Mouse (Mus musculus): ENCODE data around the gene Fsd1l. TPM values are rescaled to one million over a fixed set of nuclear protein-coding genes. Genes with fewer than 3 reads are reported as not detected.
A peak's percentile ranks its signal among the peaks of the same experiment; 100 is the strongest.

The Fsd1l gene
- polyA plus RNA-seq, 1 experiment from 2014 or later, result 1.1 TPM

- Histone ChIP-seq H3K9ac (no peak overlapping the region), H3K9me3 (replicated peaks) (no peaks in the 10 kb centered on the region), H3K4me3 (replicated peaks) (peak overlapping the region; percentile 14; the same call in 1 of the 2 replicates), H3K4me2 (peak overlapping the region; percentile 27; the same call in 1 of the 2 replicates), H3K4me1 (replicated peaks) (no peaks in the 10 kb centered on the region), H3K36me3 (no peaks in the 10 kb centered on the region), H3K27me3 (no peaks in the 10 kb centered on the region), H3K27ac (peak overlapping the region; percentile 83)
- DNase-seq (no peak), ATAC-seq (ENCODE audit: low read depth) (no peak)
- 71% methylated on average over 15 of the region's 15 CpGs for WGBS (ENCODE audit: insufficient replicate concordance)
Observed at GRCm38 (mm10) chr4:53596063-53596895, 35.0 kb upstream of the Fsd1l start.

- no peaks in the 10 kb centered on the region for H3K27me3 ChIP-seq
- H3K4me2 ChIP-seq, result no peak overlapping the region
- H3K9ac ChIP-seq, result no peak overlapping the region
- no peak overlapping the region for H3K4me3 ChIP-seq (replicated peaks)
- H3K4me1 ChIP-seq (replicated peaks), result no peaks in the 10 kb centered on the region
- no peak overlapping the region for H3K27ac ChIP-seq
- no peak for DNase-seq
- 40% methylated on average over 6 of the region's 6 CpGs for WGBS (ENCODE audit: insufficient replicate concordance)
- H3K9me3 ChIP-seq (replicated peaks), result no peaks in the 10 kb centered on the region
- no peaks in the 10 kb centered on the region for H3K36me3 ChIP-seq
- no peak for ATAC-seq (ENCODE audit: low read depth)
Observed at GRCm38 (mm10) chr4:53600462-53600861, 30.8 kb upstream of the Fsd1l start.

DNA sequence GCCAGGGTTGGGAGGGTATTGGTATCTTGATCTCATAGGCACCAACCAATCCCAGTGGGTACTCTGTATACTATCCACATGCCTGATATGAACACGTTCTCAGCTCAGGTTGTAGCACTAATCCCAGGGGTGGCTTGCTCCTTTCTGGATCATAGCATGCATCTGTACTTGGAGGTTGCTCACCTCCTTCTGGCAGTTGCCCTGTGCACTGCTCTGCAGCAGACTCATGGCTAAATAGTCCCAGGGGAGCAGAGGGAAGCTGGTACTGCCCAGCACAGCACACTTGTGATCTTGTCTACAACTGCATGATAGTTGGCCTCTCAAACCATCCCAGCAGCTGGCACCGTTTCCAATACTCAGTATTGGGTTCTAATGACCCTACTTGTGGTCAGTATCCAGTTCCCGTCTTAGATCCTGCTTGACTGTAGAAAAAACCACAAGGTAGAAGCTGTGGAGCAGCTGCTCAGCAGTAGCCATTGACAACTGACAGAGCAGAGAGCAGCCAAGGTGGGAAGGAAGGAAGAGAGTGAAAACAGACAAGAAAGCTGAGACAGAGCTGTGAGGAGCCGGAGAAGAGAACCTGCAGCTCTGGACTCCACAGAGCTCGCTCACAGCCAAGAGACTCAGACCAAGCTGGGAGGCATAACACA is 16.6 kb upstream of the Fsd1l start:
- DNase-seq (no peak), ATAC-seq (ENCODE audit: low read depth) (no peak)
- Histone ChIP-seq H3K9ac (no peak overlapping the region), H3K36me3 (no peaks in the 10 kb centered on the region), H3K4me1 (replicated peaks) (no peaks in the 10 kb centered on the region), H3K9me3 (replicated peaks) (no peaks in the 10 kb centered on the region), H3K27ac (no peak overlapping the region), H3K4me2 (no peak overlapping the region), H3K4me3 (replicated peaks) (no peak overlapping the region), H3K27me3 (no peaks in the 10 kb centered on the region)
- 50% methylated on average over 5 of the region's 5 CpGs for WGBS (ENCODE audit: insufficient replicate concordance)

- no peak overlapping the region for H3K27ac ChIP-seq
- H3K27me3 ChIP-seq, result no peaks in the 10 kb centered on the region
- WGBS (ENCODE audit: insufficient replicate concordance), result 52% methylated on average over 3 of the region's 3 CpGs
- no peak for ATAC-seq (ENCODE audit: low read depth)
- H3K9me3 ChIP-seq (replicated peaks), result no peaks in the 10 kb centered on the region
- no peak for DNase-seq
- H3K4me2 ChIP-seq, result no peak overlapping the region
- no peaks in the 10 kb centered on the region for H3K36me3 ChIP-seq
- H3K4me3 ChIP-seq (replicated peaks), result no peak overlapping the region
- no peaks in the 10 kb centered on the region for H3K4me1 ChIP-seq (replicated peaks)
- no peak overlapping the region for H3K9ac ChIP-seq
Observed at GRCm38 (mm10) chr4:53617968-53618367, 13.3 kb upstream of the Fsd1l start.

DNA sequence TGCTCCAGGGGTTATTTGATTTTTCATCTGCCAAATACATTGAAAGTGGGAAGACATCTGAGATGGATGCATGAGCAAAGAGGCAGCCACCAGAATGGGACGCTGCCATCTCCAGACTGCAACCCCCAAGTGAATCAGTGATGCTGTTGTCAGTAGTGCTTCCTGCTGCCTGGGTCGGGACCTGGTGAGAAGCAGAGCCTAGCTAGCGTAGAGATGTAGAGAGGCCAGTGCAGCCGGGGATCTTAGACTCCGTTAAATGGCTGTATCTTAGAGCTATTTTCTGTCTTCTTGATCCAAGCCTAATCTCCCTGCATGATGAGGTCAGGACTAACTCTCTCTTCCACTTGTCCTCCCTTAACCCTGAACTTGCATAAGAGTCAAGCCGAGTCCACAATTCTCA is 11.2 kb upstream of the Fsd1l start:
- no peak overlapping the region for H3K4me2 ChIP-seq
- H3K36me3 ChIP-seq, result no peaks in the 10 kb centered on the region
- H3K9ac ChIP-seq, result no peak overlapping the region
- DNase-seq (no peak), ATAC-seq (ENCODE audit: low read depth) (no peak)
- H3K27me3 ChIP-seq, result no peaks in the 10 kb centered on the region
- 73% methylated on average over 6 of the region's 6 CpGs for WGBS (ENCODE audit: insufficient replicate concordance)
- no peak overlapping the region for H3K4me3 ChIP-seq (replicated peaks)
- H3K9me3 ChIP-seq (replicated peaks), result no peaks in the 10 kb centered on the region
- H3K27ac ChIP-seq, result no peak overlapping the region
- no peaks in the 10 kb centered on the region for H3K4me1 ChIP-seq (replicated peaks)

DNA sequence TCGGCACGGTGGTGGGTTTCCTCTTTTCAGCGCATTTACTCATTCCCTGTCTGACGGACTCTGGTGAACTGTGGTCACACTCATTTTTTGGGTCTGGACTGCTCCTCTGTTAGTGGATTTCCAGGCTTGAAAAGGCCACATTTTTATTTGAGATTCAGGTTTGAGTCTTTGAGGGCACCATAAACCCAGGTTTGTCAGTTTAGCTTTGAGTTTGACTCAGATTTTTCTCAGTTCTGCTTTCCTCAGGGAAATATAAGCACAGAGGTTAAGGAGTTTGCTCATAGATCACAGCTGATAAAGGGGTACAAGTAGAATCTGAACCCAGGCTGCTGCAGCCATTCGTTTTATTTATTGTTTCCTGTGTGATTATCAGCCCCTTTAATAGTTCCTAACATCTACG is 10.2 kb upstream of the Fsd1l start:
- DNase-seq, result no peak
- H3K27me3 ChIP-seq, result no peaks in the 10 kb centered on the region
- H3K9me3 ChIP-seq (replicated peaks), result no peaks in the 10 kb centered on the region
- no peaks in the 10 kb centered on the region for H3K4me1 ChIP-seq (replicated peaks)
- no peak overlapping the region for H3K4me3 ChIP-seq (replicated peaks)
- no peak overlapping the region for H3K4me2 ChIP-seq
- H3K27ac ChIP-seq, result no peak overlapping the region
- no peaks in the 10 kb centered on the region for H3K36me3 ChIP-seq
- WGBS (ENCODE audit: insufficient replicate concordance), result 47% methylated on average over 6 of the region's 6 CpGs
- H3K9ac ChIP-seq, result no peak overlapping the region
- no peak for ATAC-seq (ENCODE audit: low read depth)

DNA sequence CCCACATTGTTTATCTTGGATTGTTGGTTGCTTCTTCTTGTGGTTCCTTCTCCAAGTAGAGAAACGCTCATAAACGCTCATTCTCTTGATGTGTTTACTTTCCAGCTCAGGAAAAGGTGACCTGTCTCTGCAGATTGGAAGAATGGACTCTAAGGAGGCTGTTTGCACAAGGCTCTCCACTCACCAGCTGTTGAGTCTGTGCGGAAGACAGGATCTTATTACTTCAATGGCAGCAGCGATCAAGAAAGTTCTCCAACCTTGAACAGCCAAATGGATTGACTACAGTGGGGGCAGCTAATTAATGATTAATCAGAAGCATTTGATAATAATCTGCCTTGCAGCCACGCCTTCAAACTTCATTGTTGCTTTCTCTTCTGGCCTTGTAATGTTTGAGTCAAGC is 9.8 kb upstream of the Fsd1l start:
- Histone ChIP-seq H3K4me2 (no peak overlapping the region), H3K9ac (no peak overlapping the region), H3K36me3 (no peaks in the 10 kb centered on the region), H3K4me1 (replicated peaks) (no peaks in the 10 kb centered on the region), H3K4me3 (replicated peaks) (no peak overlapping the region), H3K27me3 (no peaks in the 10 kb centered on the region), H3K27ac (no peak overlapping the region), H3K9me3 (replicated peaks) (no peaks in the 10 kb centered on the region)
- 35% methylated on average over 5 of the region's 5 CpGs for WGBS (ENCODE audit: insufficient replicate concordance)
- DNase-seq (no peak), ATAC-seq (ENCODE audit: low read depth) (no peak)

- WGBS (ENCODE audit: insufficient replicate concordance), result 51% methylated on average over 1 of the region's 1 CpGs
- ATAC-seq (ENCODE audit: low read depth), result no peak
- DNase-seq, result no peak
- Histone ChIP-seq H3K36me3 (no peaks in the 10 kb centered on the region), H3K4me1 (replicated peaks) (no peaks in the 10 kb centered on the region), H3K4me3 (replicated peaks) (no peak overlapping the region), H3K27ac (no peak overlapping the region), H3K4me2 (no peak overlapping the region), H3K9me3 (replicated peaks) (no peaks in the 10 kb centered on the region), H3K27me3 (no peaks in the 10 kb centered on the region), H3K9ac (no peak overlapping the region)
Observed at GRCm38 (mm10) chr4:53623711-53624110, 7.6 kb upstream of the Fsd1l start.

GRCm38 (mm10) chr4:53624816-53625215 is 6.5 kb upstream of the Fsd1l start:
- Histone ChIP-seq H3K36me3 (no peaks in the 10 kb centered on the region), H3K27ac (no peak overlapping the region), H3K27me3 (peaks cover 8% of the 10 kb centered on the region), H3K4me3 (replicated peaks) (no peak overlapping the region), H3K9me3 (replicated peaks) (no peaks in the 10 kb centered on the region), H3K9ac (no peak overlapping the region), H3K4me1 (replicated peaks) (no peaks in the 10 kb centered on the region), H3K4me2 (no peak overlapping the region)
- DNase-seq, result no peak
- ATAC-seq (ENCODE audit: low read depth), result no peak
- 56% methylated on average over 4 of the region's 4 CpGs for WGBS (ENCODE audit: insufficient replicate concordance)

DNA sequence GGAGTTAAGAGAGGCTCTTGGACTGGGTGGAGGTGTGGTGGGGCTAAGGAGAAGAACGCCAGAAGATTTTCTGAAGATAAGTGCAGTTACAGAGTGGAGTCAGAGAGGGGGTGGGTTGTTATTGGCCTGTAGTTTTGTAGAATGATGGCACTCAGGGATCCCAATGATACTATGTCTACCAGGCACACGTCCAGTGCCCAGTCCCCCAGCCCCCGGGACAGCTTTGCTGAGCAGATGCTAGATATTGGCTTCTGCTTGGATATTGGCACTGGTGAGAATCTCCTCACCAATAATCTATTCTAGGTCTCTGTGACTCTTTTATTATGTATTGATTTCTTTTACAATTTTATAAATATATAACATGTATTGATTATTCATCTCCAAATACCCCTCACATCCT is 6.0 kb upstream of the Fsd1l start:
- Histone ChIP-seq H3K9ac (no peak overlapping the region), H3K36me3 (no peaks in the 10 kb centered on the region), H3K27ac (no peak overlapping the region), H3K4me2 (no peak overlapping the region), H3K4me1 (replicated peaks) (no peaks in the 10 kb centered on the region), H3K27me3 (peaks cover 12% of the 10 kb centered on the region), H3K4me3 (replicated peaks) (no peak overlapping the region), H3K9me3 (replicated peaks) (no peaks in the 10 kb centered on the region)
- ATAC-seq (ENCODE audit: low read depth) (no peak), DNase-seq (no peak)
- 44% methylated on average over 3 of the region's 3 CpGs for WGBS (ENCODE audit: insufficient replicate concordance)

DNA sequence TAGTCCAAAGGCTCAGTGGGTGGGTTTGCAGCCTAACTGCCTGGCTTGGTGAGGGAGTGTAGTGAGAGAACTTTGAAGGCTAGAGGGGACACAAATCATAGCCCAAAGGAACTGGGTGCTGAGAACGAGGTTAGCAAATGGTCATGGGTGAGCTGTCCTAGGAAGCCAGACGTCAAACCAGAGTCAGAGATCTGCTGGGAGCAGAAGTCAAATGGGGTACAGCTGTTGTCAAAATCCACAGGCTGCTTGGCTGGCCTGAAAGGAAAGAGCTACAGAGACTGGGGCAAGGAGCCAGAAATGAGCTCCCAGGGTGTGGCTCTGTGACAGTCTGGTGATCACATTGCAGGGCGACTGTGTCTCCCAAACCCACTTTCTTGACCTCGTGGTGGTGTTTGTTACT is 2.3 kb upstream of the Fsd1l start:
- Histone ChIP-seq H3K4me1 (replicated peaks) (0 out of 2 replicates have a peak, but pooled peaks cover 6% of the 10 kb centered on the region), H3K36me3 (no peaks in the 10 kb centered on the region), H3K27me3 (peaks cover 30% of the 10 kb centered on the region), H3K4me3 (replicated peaks) (no peak overlapping the region), H3K9me3 (replicated peaks) (no peaks in the 10 kb centered on the region), H3K27ac (no peak overlapping the region), H3K9ac (no peak overlapping the region), H3K4me2 (no peak overlapping the region)
- 25% methylated on average over 4 of the region's 4 CpGs for WGBS (ENCODE audit: insufficient replicate concordance)
- DNase-seq (no peak), ATAC-seq (ENCODE audit: low read depth) (no peak)

DNA sequence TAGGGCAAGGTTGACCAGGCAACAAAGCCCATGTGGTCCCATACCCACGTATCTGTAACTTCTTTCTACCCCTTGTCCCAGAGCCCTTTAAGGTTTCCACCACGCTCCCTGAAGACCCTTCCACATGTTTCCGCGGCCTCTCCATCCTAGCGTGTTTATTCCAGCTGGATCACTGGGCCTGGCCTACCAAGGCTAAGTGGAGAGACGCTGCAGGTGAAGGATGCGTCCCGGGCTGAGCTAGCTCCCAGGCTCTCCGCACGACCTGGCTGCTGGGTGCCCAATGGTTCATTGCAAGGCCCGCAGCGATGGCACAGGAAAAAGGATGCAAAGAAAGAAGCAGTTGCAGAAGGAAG is 332 bp upstream of the Fsd1l start:
- peaks cover 30% of the 10 kb centered on the region for H3K27me3 ChIP-seq
- H3K27ac ChIP-seq, result no peak overlapping the region
- WGBS (ENCODE audit: insufficient replicate concordance), result 12% methylated on average over 12 of the region's 12 CpGs
- H3K9me3 ChIP-seq (replicated peaks), result no peaks in the 10 kb centered on the region
- no peaks in the 10 kb centered on the region for H3K36me3 ChIP-seq
- 0 out of 2 replicates have a peak, but pooled peaks cover 6% of the 10 kb centered on the region for H3K4me1 ChIP-seq (replicated peaks)
- H3K4me2 ChIP-seq, result peak overlapping the region; percentile 71
- no peak overlapping the region; the same call in 1 of the 2 replicates for H3K9ac ChIP-seq
- ATAC-seq (ENCODE audit: low read depth) (no peak; the same call in none of the 2 replicates), DNase-seq (no peak)
- H3K4me3 ChIP-seq (replicated peaks), result peak overlapping the region; percentile 66
